Mouse (Mus musculus): ENCODE data around the gene Evi2.

Evi2 gene

GRCm38 (mm10) chr11:79524310-79524575 is 6.1 kb downstream of the Evi2 start:
- no peak for DNase-seq (ENCODE audit: low spot score in 2 of 2)

DNA sequence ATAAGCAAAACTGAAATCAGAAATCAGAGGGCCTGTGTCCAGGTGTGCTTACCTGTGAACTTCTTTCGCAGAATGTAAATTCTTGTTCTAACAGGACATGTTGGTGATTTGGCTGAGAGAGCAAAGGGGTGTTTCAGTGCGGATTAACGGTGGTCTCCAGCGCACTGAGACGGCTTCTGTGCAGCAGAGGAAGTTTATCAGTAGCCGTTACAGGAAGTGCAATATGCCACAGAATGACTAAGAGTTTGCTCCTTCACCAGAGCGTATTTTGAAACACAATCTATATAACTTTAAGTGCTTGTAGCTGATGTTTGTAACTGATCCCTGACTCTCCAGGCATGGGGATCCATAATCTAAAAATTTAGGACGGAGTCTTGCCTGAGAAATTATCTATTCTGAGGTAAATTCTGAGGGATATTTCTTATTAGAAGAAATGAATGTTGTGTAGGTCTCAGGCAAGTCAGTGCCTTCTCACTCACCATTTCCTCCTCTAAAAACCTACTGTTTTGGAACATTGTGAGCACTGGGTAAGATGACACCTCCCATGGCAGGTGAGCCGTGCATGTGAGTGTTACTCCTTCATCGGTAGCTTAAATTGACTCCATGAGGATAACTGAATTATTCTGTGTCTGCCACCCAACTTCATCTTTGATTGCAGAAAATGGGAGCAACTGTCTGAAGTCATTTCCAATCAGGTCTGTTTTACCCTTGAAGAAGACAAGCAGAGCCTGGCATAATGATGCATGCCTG is 6.7 kb downstream of the Evi2 start, which contains the start of gene Evi2b:
Gene Evi2b, minus strand, starts transcription at position 203 of the 750 bp plus-strand sequence.
- no peak for DNase-seq (ENCODE audit: low spot score in 2 of 2)

DNA sequence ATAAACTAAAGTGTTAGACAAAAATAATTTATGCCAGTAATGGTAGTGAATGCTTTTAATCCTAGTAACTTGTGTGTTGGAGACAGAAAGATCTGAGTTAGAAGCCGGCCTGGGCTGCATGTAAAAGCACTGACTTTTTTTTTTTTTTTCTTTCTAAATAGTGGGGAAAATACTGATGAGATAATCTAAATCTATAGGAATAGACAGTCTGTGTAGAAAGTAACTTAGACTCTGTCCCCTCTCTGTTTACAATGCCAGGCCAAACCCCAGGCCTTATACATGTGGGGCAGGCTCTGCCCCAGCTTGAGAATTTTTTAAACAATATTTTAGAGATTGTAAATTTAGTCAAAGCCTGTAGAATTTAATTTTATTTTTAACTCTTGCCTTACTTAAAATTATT is 7.4 kb downstream of the Evi2 start:
- no peak for DNase-seq (ENCODE audit: low spot score in 2 of 2)

DNA sequence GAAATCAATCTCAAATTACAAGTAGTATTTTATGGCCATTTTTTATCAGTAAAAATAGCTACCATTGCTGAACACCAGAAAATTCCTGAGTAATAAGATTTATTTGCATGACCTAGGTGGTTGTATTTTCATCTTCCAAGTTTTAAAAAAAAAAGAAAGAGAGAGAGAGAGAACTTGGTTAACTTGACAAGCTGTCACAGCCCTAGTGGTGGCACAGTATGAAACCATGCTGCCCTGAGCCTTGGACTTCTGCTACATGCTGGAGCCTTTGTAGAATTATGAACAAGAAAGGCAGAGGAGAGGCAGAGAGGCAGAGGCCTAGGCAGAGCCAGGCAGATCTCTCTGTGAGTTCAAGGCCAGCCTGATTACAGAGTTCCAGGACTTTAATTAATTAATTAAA is 8.5 kb downstream of the Evi2 start:
- DNase-seq (ENCODE audit: low spot score in 2 of 2): no peak

DNA sequence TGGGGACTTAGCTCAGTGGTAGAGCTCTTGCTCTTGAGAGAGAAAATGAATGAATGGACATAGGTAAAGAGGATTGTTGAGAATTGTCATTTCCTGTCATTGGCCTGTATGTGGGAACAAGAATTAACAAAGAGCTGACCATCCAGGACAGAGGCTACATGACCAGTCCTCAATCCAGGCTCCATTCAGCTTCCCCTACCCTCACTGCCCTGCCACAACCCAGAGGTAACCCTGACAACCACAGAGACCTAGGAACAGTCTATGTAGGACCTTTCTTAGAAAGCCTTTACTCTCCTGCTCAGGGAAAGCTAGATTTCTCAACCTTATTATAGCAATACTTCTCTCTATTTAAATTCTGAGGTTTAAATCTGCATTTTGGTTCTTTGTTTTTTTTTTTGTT is 9.6 kb downstream of the Evi2 start:
- DNase-seq (ENCODE audit: low spot score in 2 of 2): no peak

DNA sequence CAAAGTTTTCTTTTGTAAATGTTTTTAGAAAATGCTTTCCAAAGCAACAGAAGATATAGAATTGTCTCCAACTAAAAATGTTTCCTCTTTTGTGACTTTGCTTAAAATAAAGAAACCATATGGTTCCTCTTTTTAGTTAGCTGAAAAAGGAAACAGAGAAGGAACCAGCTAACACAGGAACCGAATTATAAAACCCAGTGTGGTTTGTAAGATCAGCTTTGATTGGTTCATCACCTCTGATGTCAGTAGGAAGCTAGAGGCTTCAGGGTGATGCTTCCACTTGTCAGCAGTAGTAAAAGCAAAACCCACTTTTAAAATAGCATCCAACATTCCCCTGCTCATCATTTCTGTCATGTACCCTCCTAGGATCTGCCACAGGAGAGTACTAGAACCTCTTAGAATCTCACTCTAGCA is 10.5 kb downstream of the Evi2 start:
- DNase-seq (ENCODE audit: low spot score in 2 of 2): peak; percentile 60 to 74

DNA sequence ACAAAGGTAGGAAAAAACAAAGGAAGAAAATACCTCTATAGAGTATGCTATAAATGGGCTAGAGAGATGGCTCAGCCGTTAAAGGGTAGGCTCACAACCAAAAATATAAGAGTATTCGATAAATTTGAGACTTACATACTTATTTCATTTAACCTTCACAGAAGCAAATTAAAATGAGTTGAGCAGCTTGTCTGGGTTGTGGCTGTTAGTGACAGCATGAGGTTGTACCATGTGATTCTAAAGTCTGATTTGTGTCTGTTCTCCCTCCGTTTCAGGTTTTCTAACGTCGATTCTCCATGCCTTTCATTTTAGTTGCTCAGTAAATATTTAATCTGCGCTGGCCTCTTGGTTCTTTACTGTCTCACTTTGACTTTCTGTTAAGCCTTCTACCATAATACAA is 11.1 kb downstream of the Evi2 start:
- no peak for DNase-seq (ENCODE audit: low spot score in 2 of 2)

DNA sequence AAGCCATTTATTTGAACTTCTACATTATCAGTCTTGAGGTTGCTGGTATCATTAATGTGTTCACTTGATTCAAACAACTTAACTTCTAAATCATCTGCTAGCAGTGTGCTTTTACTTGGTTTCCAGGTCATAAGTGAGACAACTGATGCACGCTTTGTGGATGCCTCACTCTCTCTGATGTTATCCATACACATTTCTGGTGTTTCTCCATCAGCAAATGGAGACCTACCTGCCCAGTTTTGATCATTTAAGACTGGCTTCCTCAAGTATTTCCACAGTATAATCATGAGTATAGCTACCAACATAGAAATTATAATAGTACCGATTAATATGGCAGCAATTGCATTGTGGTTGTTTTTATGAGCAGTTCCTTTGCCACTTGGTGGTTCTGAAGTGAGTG is 14.6 kb downstream of the Evi2 start:
- DNase-seq (ENCODE audit: low spot score in 2 of 2): no peak

DNA sequence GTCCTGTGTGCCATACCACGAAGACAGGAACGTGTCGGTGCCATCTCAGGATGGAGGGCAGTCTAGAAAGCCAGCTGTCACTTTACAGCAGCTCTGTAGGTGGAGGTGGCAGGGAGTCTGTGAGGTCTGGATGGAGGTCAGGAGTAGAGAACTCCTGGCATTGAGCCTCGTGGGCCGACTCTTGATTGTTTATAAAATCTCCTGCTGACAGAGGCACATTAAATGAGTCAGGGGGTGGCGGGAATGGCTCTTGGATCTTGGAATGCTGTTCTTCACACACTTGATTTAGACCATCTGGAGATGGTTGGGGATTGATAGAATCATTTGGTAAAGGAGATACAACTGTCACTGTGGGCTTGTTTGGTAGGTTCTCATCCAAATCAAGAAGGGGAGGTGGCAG is 15.1 kb downstream of the Evi2 start:
- no peak for DNase-seq (ENCODE audit: low spot score in 2 of 2)

- no peak for DNase-seq (ENCODE audit: low spot score in 2 of 2)
These were observed 18.4 kb downstream of the Evi2 start for GRCm38 (mm10) chr11:79511970-79512369.

DNA sequence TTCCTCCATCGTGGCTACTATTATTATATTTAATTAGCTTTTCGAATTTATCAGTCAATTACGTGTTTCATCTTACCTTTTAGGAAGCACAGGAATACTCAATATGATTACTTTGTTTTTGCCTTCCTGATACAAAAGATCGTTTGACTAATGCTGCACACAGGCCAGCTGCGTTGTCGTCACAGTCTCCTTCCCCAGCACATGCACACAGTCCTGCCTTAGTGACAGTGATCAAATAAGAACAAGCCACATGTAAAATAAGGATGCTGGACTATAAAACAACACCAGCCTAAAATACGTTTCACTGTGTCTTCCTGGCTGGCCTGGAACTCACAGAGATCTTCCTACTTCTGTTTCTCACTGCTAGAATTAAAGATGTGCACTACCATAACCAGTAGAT is 25.9 kb downstream of the Evi2 start:
- no peak for DNase-seq (ENCODE audit: low spot score in 2 of 2)

- peak; percentile 71 to 85 for DNase-seq (ENCODE audit: low spot score in 2 of 2)
These were observed 26.5 kb downstream of the Evi2 start, which contains the start of gene Omg for GRCm38 (mm10) chr11:79503845-79504244. TSS of gene Omg (minus strand) at chr11:79504084.

- DNase-seq (ENCODE audit: low spot score in 2 of 2): peak in 1 of 2 experiments; percentile 36
These were observed 27.5 kb downstream of the Evi2 start for GRCm38 (mm10) chr11:79502917-79503316.

DNA sequence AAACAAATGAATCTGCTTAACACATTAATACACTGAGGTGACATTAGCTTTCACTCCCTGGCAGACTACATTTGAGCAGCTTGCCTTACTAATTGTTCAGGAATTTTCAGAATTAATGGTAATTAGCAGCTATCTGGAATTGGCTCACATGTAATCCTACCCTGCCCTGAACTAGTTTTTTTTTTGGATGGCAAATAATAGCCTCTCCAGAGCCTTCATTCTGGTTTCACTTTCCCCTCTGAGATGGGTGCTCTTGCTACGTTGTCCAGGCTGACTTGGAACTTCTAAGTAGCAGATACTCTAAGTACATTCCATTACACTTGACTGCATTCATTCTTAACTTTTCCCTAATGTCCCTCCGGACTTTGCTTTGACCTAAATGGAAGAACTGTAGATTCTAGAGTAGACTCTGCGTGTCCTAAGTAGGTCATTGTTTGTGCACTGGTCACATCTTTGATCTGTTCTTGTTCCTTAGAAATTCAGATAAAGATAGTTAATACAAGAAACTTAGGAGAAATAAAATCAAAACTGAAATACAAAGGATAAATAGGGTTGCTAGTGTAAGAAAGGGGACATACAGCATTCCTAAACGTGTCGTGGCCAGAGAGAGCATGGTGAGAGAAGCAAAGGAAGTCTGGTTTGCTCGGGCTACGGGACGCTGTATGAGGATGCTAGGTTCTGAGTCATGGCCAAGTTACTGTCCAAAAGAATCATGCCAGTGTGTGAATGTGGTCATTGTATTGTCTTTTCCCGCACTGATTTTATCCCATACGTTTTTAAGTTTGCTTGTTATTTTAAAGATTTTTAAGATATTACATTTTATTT is 35.2 kb downstream of the Evi2 start:
- DNase-seq (ENCODE audit: low spot score in 2 of 2): no peak

- DNase-seq (ENCODE audit: low spot score in 2 of 2): no peak
These were observed 45.7 kb downstream of the Evi2 start for GRCm38 (mm10) chr11:79484721-79485120.

- no peak for DNase-seq (ENCODE audit: low spot score in 2 of 2)
These were observed 46.4 kb downstream of the Evi2 start for GRCm38 (mm10) chr11:79483876-79484528.

- no peak for DNase-seq (ENCODE audit: low spot score in 2 of 2)
These were observed 47.0 kb downstream of the Evi2 start for GRCm38 (mm10) chr11:79483392-79483791.

GRCm38 (mm10) chr11:79468097-79468496 is 62.3 kb downstream of the Evi2 start:
- DNase-seq (ENCODE audit: low spot score in 2 of 2): no peak
